Mouse (Mus musculus): ENCODE results near the gene Gm21627. TPM values are rescaled to one million over a fixed set of nuclear protein-coding genes. Genes with fewer than 3 reads are reported as not detected.
"Not testable (repeated sequence)": the region's sequence is repeated elsewhere in the genome, so short reads cannot be mapped to it uniquely, and the experiment has no call there.

Gene Gm21627
- not detected in 2 replicates for polyA plus RNA-seq (2016; fragmentation: Nextera tagmentation; extraction: Ambion mirVana)

DNA sequence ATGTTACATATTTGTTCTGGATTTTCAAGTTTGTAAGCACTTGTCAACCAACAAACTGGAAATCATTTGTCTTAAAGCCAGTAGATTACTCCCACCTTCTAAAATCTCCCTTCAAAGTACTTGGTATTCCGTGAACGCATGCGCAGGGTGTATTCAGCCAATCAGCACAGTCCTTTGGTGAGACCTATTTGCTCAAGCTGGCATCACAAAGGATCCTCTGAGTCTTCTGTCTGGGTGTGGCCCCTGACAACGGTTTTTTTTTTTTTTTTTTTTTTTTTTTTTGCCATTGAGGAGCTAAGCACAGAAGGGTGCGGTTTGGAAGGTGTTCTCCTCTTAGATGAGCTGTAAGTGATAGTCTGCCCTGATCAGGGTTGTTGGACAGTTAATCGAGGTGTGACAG is at the start of gene Gm21627:
Gene Gm21627, plus strand, starts transcription at position 301 of the 400 bp plus-strand sequence.
- not testable (repeated sequence) for H3K27ac ChIP-seq; H3K9ac ChIP-seq; H3K9me3 ChIP-seq; H3K27me3 ChIP-seq (replicated peaks); H3K36me3 ChIP-seq; H3K4me1 ChIP-seq; H3K4me2 ChIP-seq (replicated peaks); ATAC-seq (ENCODE audit: low FRiP score, low read depth); H3K4me3 ChIP-seq
- WGBS = no CpG with 5 or more reads among the region's 6 CpGs

Measured in neural tube, embryonic 12.5 days (tissue).